Mouse (Mus musculus) urinary bladder, adult 2 months (tissue): ENCODE results near the gene Ntng2. TPM values are rescaled to one million over a fixed set of nuclear protein-coding genes. Genes with fewer than 3 reads are reported as not detected.
A peak's percentile ranks its signal among the peaks of the same experiment; 100 is the strongest.

Experiments
- DNase-seq: peaks from one replicate; pipeline ENCODE4 v3.0.0; 2022; ENCODE audit warnings: low spot score
- polyA plus RNA-seq: library from polyadenylated mRNA; depleted of rRNA; stranded (reverse); fragments of >200 nt; gene quantifications from 2 replicates; pipeline ENCODE4 v1.2.3, GENCODE M21; 2012; rRNA removed

Gene Ntng2
- polyA plus RNA-seq: 14.2 and 24.1 TPM in 2 replicates

DNA sequence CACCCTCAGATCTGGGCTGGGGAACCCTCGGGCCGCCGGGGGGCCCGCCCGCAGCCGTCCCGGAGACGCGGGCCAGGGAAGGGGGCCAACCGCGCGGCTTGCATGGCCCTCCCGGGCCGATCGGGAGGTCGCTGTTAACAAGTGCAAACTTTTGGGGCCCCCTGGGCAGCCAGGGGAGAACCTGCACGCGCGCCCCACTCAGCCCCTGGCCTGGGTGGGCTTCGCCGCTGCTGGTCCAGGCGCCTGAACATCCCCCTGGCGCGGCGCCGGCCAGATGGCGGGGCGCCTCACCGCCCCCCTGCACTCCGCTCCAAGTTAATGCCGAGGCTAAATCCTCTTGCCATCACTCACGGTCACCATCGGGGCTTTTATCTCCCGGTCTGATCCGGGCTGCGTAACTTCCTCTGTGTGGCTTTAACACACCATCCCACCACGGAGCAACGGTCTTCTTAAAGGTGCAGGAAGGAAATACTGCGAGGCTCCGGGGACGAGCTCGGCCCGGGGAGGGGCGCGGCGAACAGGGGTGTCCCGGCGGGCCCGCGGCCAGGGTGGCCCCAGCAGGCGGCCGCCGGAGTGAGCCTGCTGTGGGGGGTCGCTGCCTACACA is at the start of gene Ntng2:
Gene Ntng2 (minus strand): TSS at position 407 of the 606 bp plus-strand sequence.
- no peak for DNase-seq

DNA sequence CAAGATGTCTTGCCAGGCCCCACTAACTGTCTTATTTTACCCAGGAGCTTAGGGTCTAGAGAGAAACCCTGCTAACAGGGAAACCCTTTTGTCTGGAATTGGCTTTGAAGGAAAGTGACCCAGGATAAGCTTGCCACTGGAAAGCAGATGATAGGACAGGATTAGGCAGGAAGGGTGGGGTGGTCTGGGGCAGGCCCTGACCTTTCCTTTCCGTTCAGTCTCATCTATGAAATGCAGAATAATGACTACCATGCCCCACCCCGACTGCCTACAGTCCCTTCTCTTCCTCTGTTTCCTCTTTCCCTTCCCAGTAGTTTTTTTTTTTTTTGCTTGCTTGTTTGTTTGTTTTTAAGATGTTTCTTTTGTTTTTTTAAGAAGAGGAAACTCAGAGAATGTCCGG is 42.8 kb upstream of the Ntng2 start:
- DNase-seq: no peak

DNA sequence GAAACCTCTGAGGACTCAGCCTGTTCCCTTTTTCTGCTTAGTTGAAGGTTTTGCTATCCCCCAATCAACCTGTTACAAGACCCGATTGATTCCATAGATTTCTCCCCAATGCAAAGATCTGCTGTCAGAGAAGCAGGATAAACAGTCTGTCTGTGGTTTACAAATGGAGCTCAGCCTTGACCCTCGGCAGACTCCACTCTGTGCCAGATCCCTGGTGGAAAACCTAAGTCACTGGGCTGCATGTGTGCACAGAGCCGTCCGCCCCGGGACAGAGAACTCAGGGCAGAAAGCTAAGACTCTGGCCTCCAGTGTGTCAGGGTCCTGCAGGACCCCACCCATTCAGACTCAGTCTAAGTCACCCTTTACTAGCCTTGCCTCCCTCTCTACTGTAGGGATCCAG is 34.8 kb upstream of the Ntng2 start:
- no peak for DNase-seq

- no peak for DNase-seq
Measured at GRCm38 (mm10) chr2:29277703-29278121, 24.9 kb upstream of the Ntng2 start.

DNA sequence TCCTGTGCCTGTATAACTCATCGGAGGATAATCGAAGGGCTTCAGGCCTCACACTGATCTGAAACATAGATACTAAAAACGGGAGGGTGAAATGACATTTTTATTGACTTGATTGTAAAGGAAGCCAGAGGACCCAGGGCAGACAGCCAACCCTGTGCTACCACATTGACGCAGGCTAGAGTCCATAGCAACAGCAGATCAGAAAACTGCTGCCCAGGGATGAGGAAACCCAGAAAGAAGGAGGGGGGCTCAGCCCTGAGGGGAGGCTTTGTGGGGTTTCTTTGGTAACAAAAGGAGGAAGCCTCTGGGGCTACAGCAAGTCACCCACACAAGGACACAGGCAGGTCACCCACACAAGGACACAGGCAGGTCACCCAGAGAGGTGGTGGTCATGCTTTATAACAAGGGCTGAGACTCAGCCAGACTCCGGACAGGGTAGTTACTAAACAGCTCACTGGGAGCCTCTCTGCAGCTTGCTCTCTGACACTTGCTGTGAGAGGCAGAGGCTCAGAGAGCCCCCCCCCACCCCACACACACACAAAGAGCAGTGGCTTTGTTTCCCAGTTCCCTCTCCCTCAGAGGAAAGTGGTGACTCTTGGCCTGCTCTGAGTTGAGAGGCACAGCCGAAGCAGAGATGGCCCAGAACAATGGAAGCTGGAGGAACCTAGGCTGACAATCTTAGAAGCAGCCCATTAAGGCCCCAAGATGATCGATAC is 19.2 kb upstream of the Ntng2 start:
- DNase-seq: no peak

GRCm38 (mm10) chr2:29271098-29271497 is 18.3 kb upstream of the Ntng2 start:
- DNase-seq: no peak

- DNase-seq: no peak
Measured at GRCm38 (mm10) chr2:29266810-29267209, 14.0 kb upstream of the Ntng2 start.

DNA sequence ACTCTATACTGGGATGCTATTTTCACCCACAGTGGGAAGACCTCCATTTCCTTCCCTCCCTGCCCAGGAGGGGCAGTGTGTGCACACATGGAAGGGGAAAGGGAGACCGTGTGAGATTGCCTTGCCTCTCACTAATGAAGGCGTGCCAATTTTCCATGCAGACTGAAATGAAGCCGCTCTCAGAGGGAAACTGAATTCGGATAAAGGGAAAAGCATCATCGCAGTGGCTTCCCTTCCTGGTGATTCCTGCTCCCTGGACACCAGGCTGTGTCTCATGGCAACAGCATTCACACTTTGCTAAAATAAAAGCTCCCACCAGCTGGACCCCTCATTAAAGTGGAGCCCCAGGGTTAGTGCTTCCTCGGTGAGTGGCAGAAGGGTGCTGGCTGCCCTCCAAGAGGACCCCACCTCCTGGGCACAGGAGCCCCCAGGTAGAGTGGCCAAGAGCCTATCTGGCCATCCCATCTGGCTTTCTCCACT is 9.7 kb upstream of the Ntng2 start:
- DNase-seq: no peak

GRCm38 (mm10) chr2:29261126-29261525 is 8.3 kb upstream of the Ntng2 start:
- DNase-seq: no peak

- DNase-seq: no peak
Measured at GRCm38 (mm10) chr2:29253205-29253865, 530 bp upstream of the Ntng2 start.

GRCm38 (mm10) chr2:29252059-29252598 is 676 bp downstream of the Ntng2 start:
- peak; percentile 56 for DNase-seq

- DNase-seq: no peak
Measured at GRCm38 (mm10) chr2:29251095-29252058, 1.4 kb downstream of the Ntng2 start.

GRCm38 (mm10) chr2:29250263-29251094 is 2.3 kb downstream of the Ntng2 start:
- no peak for DNase-seq

DNA sequence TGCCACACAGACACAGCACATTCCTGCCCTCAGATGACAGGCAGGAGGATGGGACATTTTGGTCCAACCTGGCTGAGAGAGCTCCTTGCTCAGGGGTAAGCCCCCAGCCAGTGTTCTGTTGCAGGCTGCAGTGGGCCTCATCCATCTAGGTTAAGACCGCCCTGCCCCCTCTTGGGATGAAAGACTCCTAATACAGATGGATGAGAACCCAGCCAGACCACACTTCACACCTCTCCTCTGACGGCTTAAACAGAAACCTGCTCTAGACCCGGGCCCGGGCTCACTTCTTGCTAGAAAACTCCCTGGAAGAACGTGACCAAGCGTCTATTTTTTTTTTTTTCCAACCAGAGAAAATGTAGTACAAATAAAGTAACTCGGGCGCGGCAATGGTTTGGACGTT is 3.0 kb downstream of the Ntng2 start:
- DNase-seq: no peak

DNA sequence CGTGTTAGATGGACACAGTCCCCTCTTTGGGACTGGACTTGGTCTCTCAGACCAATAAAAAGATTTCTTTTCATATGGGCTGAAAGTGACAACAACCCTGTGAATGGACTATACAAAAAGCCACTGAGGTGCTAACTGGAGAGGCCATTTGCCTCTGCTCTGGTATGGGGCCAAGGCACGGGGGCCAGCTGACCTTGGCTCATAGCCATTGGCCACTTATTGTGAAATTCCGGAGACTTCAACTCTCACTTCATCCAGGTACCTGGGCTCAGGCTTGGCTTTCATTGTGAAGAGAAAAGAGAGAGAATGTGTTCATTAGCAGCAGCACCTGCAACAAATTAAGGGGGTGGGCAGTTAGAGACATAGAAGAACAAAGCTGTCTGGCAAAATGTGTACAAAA is 4.3 kb downstream of the Ntng2 start:
- DNase-seq: no peak

DNA sequence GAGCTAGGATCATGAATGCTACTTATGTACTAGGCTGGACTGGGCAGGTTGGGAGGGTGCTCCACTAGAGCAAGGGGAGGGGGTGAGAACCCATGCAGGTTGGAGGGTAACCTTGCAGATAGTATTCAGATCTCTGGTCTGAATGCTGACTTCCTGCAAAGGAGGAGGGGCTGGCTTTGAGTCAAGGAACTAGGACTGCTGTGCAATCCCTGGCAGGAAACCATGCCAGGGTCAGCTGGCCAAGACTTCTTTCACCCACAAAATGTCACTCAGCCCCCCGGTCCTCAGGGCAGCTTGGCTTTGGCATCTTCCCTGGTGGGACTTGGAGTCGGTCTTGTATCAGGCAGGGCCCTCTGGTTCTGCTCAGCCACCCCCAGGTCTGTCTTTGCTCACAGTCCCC is 5.4 kb downstream of the Ntng2 start:
- DNase-seq: no peak

DNA sequence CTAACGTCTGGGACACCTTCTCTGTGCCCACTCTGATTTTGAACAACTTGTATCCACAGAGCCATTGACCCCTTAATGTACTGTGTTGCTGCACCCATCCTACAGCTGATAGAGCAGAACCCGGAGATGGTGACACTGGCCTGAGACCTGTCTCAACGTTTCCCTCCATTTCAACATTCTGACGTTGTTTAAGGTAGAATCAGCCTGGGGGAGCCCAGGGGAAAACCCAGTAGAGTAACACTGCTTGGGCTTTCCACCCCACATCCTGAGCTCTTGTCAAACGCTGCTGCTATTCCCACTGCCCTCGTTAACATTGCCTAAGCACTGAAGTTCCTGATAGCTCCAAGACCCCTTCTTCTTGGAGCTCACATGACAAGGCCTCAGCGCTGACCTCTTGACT is 5.9 kb downstream of the Ntng2 start:
- DNase-seq: no peak

GRCm38 (mm10) chr2:29246275-29246674 is 6.5 kb downstream of the Ntng2 start:
- no peak for DNase-seq

GRCm38 (mm10) chr2:29245341-29245779 is 7.4 kb downstream of the Ntng2 start:
- no peak for DNase-seq

GRCm38 (mm10) chr2:29239329-29239728 is 13.5 kb downstream of the Ntng2 start:
- DNase-seq: no peak
